Mouse (Mus musculus) thymus, adult 2 months (tissue): Measurements from ENCODE around the gene Sptbn4.

Source experiments
- CTCF ChIP-seq: fragments of 200-500 bp; IDR thresholded peaks from 2 replicates; pipeline ENCODE4 v1.5.1; 2012; ENCODE audit warnings: mild to moderate bottlenecking, control low read depth, low read length, moderate library complexity, borderline replicate concordance; ENCODE audit not compliant: control insufficient read depth, poor library complexity, insufficient read depth; ENCODE audit errors: extremely low read depth
- POLR2A ChIP-seq: fragments of 200-500 bp; IDR thresholded peaks from 2 replicates; pipeline ENCODE4 v1.6.1; 2012; ENCODE audit warnings: mild to moderate bottlenecking, low read length, control low read depth, moderate library complexity; ENCODE audit not compliant: control insufficient read depth, poor library complexity, insufficient read depth; ENCODE audit errors: extremely low read depth

DNA sequence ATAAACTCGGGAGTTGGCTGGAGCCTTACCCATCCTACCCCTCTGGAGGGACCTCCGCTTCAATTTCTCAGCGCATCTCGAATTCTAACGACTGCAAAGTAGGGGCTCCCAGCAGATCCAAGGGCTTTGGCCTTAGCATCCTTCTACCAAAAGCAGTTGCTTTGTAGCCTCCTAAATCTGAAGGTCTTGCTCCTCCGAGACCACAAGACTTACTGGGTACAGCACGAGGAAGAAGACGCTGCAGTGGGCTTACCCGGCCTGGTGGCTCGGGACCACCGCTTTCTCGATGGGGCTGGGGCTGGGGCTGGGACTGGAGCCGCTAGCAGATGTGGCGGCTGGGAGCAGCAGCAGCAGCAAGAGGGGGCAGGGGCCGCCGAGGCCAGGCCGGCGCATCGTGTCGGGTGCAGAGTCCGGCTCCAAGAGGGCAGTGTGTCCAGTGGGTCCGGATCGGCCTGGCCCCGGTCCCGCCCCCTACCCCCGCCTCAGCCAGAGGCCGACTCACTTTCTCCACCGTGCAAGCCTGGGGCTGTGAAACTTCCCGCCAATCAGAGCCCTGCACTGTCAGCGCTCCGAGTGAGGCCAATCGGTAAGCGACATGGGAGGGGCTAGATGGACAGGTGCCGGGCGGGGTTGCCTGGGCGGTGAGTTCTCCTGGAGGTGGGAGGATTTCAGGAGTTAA, 110.2 kb downstream of the Sptbn4 start, which contains the start of gene Ltbp4:
- no peak for TF ChIP-seq CTCF
- TF ChIP-seq POLR2A: no peak
